Mouse (Mus musculus): Measurements from ENCODE around the gene Tefm.

DNA sequence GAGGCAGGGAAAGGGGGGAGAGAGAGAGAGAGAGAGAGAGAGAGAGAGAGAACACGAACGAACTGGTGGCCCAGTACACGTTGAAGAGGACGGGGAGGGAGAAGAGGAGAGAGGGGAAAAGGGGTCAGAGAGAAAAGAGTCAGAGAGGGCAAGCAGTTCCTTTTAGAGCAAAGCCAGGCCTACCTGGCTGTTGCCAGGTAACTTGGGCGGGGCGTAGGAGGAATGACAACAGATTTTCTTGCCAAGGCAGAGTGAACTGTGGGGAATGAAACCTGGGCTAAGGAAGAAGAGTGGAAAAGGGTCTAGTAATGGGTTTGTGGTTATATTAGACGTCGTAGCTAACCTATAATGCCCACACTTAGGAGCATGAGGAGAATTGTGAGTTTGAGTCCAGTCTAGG lies 897 bp upstream of the Tefm start:
- TF ChIP-seq EP300 (IDR thresholded peaks at IDR 0.05; ENCODE audit: insufficient read depth, low read depth, low read length): no peak
- TF ChIP-seq CTCF (IDR thresholded peaks at IDR 0.05): no peak

Measured in heart, adult 2 months (tissue).